Mouse (Mus musculus) intestine, embryonic 16.5 days (tissue): ENCODE data around the gene Kifc3. TPM values are rescaled to one million over a fixed set of nuclear protein-coding genes. Genes with fewer than 3 reads are reported as not detected.
A peak's percentile ranks its signal among the peaks of the same experiment; 100 is the strongest.

Experiments used
- ATAC-seq: fragments of 200-750 bp; cut with Nextera tagmentation; 2 replicates; pipeline ENCODE4 v1.8.0; 2017; ENCODE audit warnings: moderate TSS enrichment, moderate library complexity
- H3K27ac ChIP-seq: fragments of 300-500 bp; sonication (generic); 2 replicates; pipeline ENCODE4 v1.5.1; 2014; ENCODE audit warnings: mild to moderate bottlenecking, low read length
- H3K27me3 ChIP-seq: fragments of 300-500 bp; sonication (generic); replicated peaks from 2 replicates; pipeline ENCODE4 v1.6.1; 2014; ENCODE audit warnings: low read length, control low read depth, mixed read lengths; ENCODE audit not compliant: control insufficient read depth, insufficient read depth
- H3K36me3 ChIP-seq: fragments of 300-500 bp; sonication (generic); 2 replicates; pipeline ENCODE4 v1.6.1; 2014; ENCODE audit warnings: low read length, control low read depth; ENCODE audit not compliant: control insufficient read depth, insufficient read depth
- H3K4me1 ChIP-seq: fragments of 300-500 bp; sonication (generic); 2 replicates; pipeline ENCODE4 v1.6.1; 2014; ENCODE audit warnings: low read length, control low read depth, mixed read lengths; ENCODE audit not compliant: control insufficient read depth, insufficient read depth
- H3K4me2 ChIP-seq: fragments of 300-500 bp; sonication (generic); 2 replicates; pipeline ENCODE4 v1.6.1; 2014; ENCODE audit warnings: low read depth, low read length, control low read depth
- H3K4me3 ChIP-seq: fragments of 300-500 bp; sonication (generic); 2 replicates; pipeline ENCODE4 v1.5.1; 2014; ENCODE audit warnings: mild to moderate bottlenecking, low read length
- H3K9ac ChIP-seq: fragments of 300-500 bp; sonication (generic); 2 replicates; pipeline ENCODE4 v1.6.1; 2014; ENCODE audit warnings: low read depth, low read length
- H3K9me3 ChIP-seq: fragments of 300-500 bp; sonication (generic); 2 replicates; pipeline ENCODE4 v1.6.1; 2016; ENCODE audit warnings: low read length, control low read depth; ENCODE audit not compliant: control insufficient read depth
- WGBS: fragments of 180-500 bp; shearing (Covaris S2); extraction: QIAGEN DNeasy Blood & Tissue Kit; methylation state at CpG from one replicate; pipeline ENCODE4 v1.1.7; 2014; 5-methylcytosine and 5-hydroxymethylcytosine counted together
- polyA plus RNA-seq: library from polyadenylated mRNA; unstranded; fragments of >200 nt; fragmentation: Nextera tagmentation; extraction: Ambion mirVana; gene quantifications from 2 replicates; pipeline ENCODE4 v1.2.1, GENCODE M21; 2015

The Kifc3 gene
- 23.4 and 30.9 TPM in 2 replicates for polyA plus RNA-seq

- 39% methylated on average over 14 of the region's 14 CpGs for WGBS
- Histone ChIP-seq H3K27me3 (no peaks in the 10 kb centered on the region), H3K9ac (peak within 1 kb of the TSS; percentile 55), H3K36me3 (no peaks in the 10 kb centered on the region), H3K4me3 (peak within 1 kb of the TSS; percentile 40), H3K4me2 (peak within 1 kb of the TSS; percentile 26), H3K27ac (peak within 1 kb of the TSS; percentile 57), H3K4me1 (0 out of 2 replicates have a peak, but pooled peaks cover 3% of the 10 kb centered on the region), H3K9me3 (no peaks in the 10 kb centered on the region)
- peak; percentile 91 for ATAC-seq
Measured at GRCm38 (mm10) chr8:95202649-95203275, at the start of gene Kifc3. TSS of gene Kifc3 (minus strand) at chr8:95202812.

GRCm38 (mm10) chr8:95252056-95252455 is 49.4 kb upstream of the Kifc3 start:
- ATAC-seq, result peak; percentile 36
- 62% methylated on average over 9 of the region's 9 CpGs for WGBS
- Histone ChIP-seq H3K36me3 (no peaks in the 10 kb centered on the region), H3K4me2 (no peak overlapping the region), H3K27ac (no peak overlapping the region), H3K9me3 (no peaks in the 10 kb centered on the region), H3K4me3 (no peak overlapping the region), H3K4me1 (no peaks in the 10 kb centered on the region), H3K9ac (no peak overlapping the region), H3K27me3 (no peaks in the 10 kb centered on the region)

GRCm38 (mm10) chr8:95249847-95250246 is 47.2 kb upstream of the Kifc3 start:
- Histone ChIP-seq H3K4me2 (no peak overlapping the region), H3K27ac (no peak overlapping the region), H3K9ac (no peak overlapping the region), H3K27me3 (no peaks in the 10 kb centered on the region), H3K9me3 (no peaks in the 10 kb centered on the region), H3K36me3 (no peaks in the 10 kb centered on the region), H3K4me1 (peaks cover 6% of the 10 kb centered on the region), H3K4me3 (no peak overlapping the region)
- no peak for ATAC-seq
- WGBS, result 50% methylated on average over 4 of the region's 4 CpGs

- H3K36me3 ChIP-seq, result no peaks in the 10 kb centered on the region
- H3K9ac ChIP-seq, result no peak overlapping the region
- no peak for ATAC-seq
- no peak overlapping the region for H3K4me3 ChIP-seq
- H3K9me3 ChIP-seq, result no peaks in the 10 kb centered on the region
- H3K4me1 ChIP-seq, result peaks cover 6% of the 10 kb centered on the region
- H3K27me3 ChIP-seq, result no peaks in the 10 kb centered on the region
- H3K4me2 ChIP-seq, result no peak overlapping the region
- WGBS, result 78% methylated on average over 5 of the region's 5 CpGs
- no peak overlapping the region for H3K27ac ChIP-seq
Measured at GRCm38 (mm10) chr8:95247277-95247676, 44.7 kb upstream of the Kifc3 start.

- peak; percentile 83 for ATAC-seq
- 36% methylated on average over 5 of the region's 5 CpGs for WGBS
- no peaks in the 10 kb centered on the region for H3K9me3 ChIP-seq
- H3K27ac ChIP-seq, result peak overlapping the region; percentile 36; the same call in 1 of the 2 replicates
- no peak overlapping the region for H3K9ac ChIP-seq
- no peak overlapping the region for H3K4me2 ChIP-seq
- no peaks in the 10 kb centered on the region for H3K36me3 ChIP-seq
- H3K4me3 ChIP-seq, result no peak overlapping the region
- H3K27me3 ChIP-seq, result no peaks in the 10 kb centered on the region
- H3K4me1 ChIP-seq, result peaks cover 6% of the 10 kb centered on the region
Measured at GRCm38 (mm10) chr8:95245180-95245579, 42.6 kb upstream of the Kifc3 start.

- WGBS, result 54% methylated on average over 4 of the region's 4 CpGs
- H3K4me1 ChIP-seq, result peaks cover 6% of the 10 kb centered on the region
- H3K4me3 ChIP-seq, result no peak overlapping the region
- no peak overlapping the region for H3K27ac ChIP-seq
- H3K9ac ChIP-seq, result no peak overlapping the region
- H3K9me3 ChIP-seq, result no peaks in the 10 kb centered on the region
- H3K36me3 ChIP-seq, result no peaks in the 10 kb centered on the region
- H3K4me2 ChIP-seq, result no peak overlapping the region
- ATAC-seq, result no peak
- H3K27me3 ChIP-seq, result no peaks in the 10 kb centered on the region
Measured at GRCm38 (mm10) chr8:95243853-95244252, 41.2 kb upstream of the Kifc3 start.

GRCm38 (mm10) chr8:95242826-95243571 is 40.4 kb upstream of the Kifc3 start:
- no peak overlapping the region for H3K4me2 ChIP-seq
- H3K27me3 ChIP-seq, result no peaks in the 10 kb centered on the region
- 33% methylated on average over 12 of the region's 12 CpGs for WGBS
- peak overlapping the region; percentile 25; the same call in 1 of the 2 replicates for H3K9ac ChIP-seq
- no peaks in the 10 kb centered on the region for H3K9me3 ChIP-seq
- H3K27ac ChIP-seq, result no peak overlapping the region
- no peaks in the 10 kb centered on the region for H3K36me3 ChIP-seq
- ATAC-seq, result peak; percentile 51
- no peak overlapping the region for H3K4me3 ChIP-seq
- H3K4me1 ChIP-seq, result peaks cover 6% of the 10 kb centered on the region

- Histone ChIP-seq H3K27me3 (no peaks in the 10 kb centered on the region), H3K36me3 (no peaks in the 10 kb centered on the region), H3K9ac (no peak overlapping the region), H3K9me3 (no peaks in the 10 kb centered on the region), H3K4me3 (no peak overlapping the region), H3K4me1 (peaks cover 6% of the 10 kb centered on the region), H3K27ac (no peak overlapping the region), H3K4me2 (no peak overlapping the region)
- 86% methylated on average over 26 of the region's 26 CpGs for WGBS
- no peak for ATAC-seq
Measured at GRCm38 (mm10) chr8:95242099-95242825, 39.6 kb upstream of the Kifc3 start.

- H3K27ac ChIP-seq, result no peak overlapping the region
- WGBS, result 4% methylated on average over 3 of the region's 3 CpGs
- no peaks in the 10 kb centered on the region for H3K36me3 ChIP-seq
- no peak overlapping the region for H3K4me2 ChIP-seq
- no peaks in the 10 kb centered on the region for H3K27me3 ChIP-seq
- no peaks in the 10 kb centered on the region for H3K4me1 ChIP-seq
- no peak overlapping the region for H3K9ac ChIP-seq
- no peak for ATAC-seq
- no peaks in the 10 kb centered on the region for H3K9me3 ChIP-seq
- no peak overlapping the region for H3K4me3 ChIP-seq
Measured at GRCm38 (mm10) chr8:95235683-95236082, 33.1 kb upstream of the Kifc3 start.
